Mouse (Mus musculus): ENCODE data around the gene Pdgfb.
A peak's percentile ranks its signal among the peaks of the same experiment; 100 is the strongest.

Pdgfb gene

GRCm38 (mm10) chr15:80008461-80008860 lies 6.3 kb downstream of the Pdgfb start:
- DNase-seq: no peak

GRCm38 (mm10) chr15:80006156-80006555 lies 8.6 kb downstream of the Pdgfb start:
- DNase-seq: no peak

- DNase-seq: no peak
These were observed 9.3 kb downstream of the Pdgfb start for GRCm38 (mm10) chr15:80005436-80005835.

GRCm38 (mm10) chr15:80004644-80005340 lies 10.0 kb downstream of the Pdgfb start:
- peak in 1 of 2 experiments; percentile 58 for DNase-seq

GRCm38 (mm10) chr15:80003581-80003980 lies 11.2 kb downstream of the Pdgfb start:
- no peak for DNase-seq

GRCm38 (mm10) chr15:80001601-80002000 lies 13.2 kb downstream of the Pdgfb start:
- DNase-seq: no peak

- no peak for DNase-seq
These were observed 14.1 kb downstream of the Pdgfb start for GRCm38 (mm10) chr15:80000694-80001093.

GRCm38 (mm10) chr15:79997988-79998387 lies 16.8 kb downstream of the Pdgfb start:
- DNase-seq: no peak

DNA sequence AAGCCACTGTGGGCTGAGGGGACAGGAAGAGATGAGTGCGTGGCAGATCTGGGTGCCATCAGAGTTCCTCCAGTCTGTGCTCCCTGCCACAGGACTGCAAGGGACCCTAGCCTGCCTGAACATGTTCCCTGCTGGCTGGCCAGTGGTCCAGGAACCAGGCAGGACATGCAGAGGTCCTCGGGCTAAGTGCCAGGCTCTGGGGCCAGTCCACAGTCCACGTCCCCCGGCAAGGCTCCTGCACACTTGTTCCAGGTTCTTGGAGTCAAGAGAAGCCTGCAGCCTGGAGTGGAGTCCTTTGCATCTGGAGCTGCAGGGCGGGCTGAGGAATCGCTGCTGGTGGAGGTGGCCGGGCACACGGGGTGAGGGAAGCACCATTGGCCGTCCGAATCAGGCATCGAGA lies 18.0 kb downstream of the Pdgfb start:
- DNase-seq: peak in 1 of 2 experiments; percentile 39

DNA sequence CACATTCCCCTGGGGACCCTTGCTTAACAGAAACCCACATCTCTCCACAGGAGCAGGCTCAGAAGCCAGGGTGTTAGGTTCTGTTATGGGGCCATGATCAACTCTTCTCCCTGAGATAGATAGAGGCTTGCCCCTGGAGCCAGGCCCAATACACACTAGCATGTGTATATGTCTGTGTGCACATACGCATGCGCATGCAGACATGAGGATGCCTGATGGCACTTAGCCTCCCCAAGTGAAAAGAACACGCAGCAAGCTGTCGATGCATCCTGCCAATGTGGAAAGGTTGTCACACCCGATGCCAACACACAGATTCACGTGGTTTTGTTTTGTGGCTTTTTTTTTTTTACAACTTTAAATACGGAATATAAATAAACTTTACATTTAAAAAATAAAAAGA lies 19.2 kb downstream of the Pdgfb start:
- DNase-seq: no peak

GRCm38 (mm10) chr15:79994566-79994965 lies 20.2 kb downstream of the Pdgfb start:
- no peak for DNase-seq

GRCm38 (mm10) chr15:79986182-79986581 lies 28.6 kb downstream of the Pdgfb start:
- DNase-seq: no peak

GRCm38 (mm10) chr15:79985471-79985870 lies 29.3 kb downstream of the Pdgfb start:
- no peak for DNase-seq

DNA sequence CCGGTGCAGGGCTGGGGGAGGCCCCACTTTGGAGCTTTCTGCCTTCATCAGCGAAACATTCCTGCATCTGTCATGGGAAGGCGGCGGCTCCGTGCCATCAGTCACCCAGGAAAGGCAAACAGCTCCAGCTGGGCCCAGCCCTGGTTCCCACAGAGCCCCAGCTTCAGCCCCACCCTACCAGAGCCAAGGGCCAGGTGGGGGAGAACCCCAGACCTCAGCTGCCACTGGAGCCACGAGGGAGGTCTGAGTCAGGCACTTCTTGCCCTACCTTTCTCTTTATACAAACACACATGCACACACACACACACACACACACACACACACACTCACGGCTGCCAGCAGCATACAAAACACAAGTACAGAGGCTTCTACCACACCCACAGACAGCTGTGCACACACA lies 30.6 kb downstream of the Pdgfb start:
- peak; percentile 44 to 68 for DNase-seq

GRCm38 (mm10) chr15:79980716-79981115 lies 34.1 kb downstream of the Pdgfb start:
- DNase-seq: no peak

DNA sequence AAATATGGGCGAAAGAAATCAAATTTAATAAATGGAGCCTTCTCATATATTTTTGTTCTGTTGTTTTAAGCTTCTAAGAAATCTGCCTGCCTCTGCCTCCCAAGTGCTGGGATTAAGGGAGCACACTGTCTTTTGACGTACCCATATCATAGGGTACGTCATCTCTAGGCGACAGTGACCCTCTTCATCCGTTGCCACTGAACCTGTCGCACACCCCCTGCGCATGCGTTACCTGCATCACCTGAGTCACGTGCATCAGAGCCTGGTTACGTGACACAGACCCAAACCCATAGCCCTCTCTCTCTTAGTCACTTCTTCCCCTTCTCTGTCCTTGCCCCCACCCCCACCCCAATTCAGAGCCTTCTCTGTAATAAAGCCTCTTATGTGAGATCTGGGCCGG lies 42.6 kb downstream of the Pdgfb start:
- DNase-seq: no peak

GRCm38 (mm10) chr15:79970940-79971339 lies 43.8 kb downstream of the Pdgfb start, which contains the start of gene Cbx7:
Gene Cbx7 (minus strand): TSS chr15:79971119.
- DNase-seq: no peak

DNA sequence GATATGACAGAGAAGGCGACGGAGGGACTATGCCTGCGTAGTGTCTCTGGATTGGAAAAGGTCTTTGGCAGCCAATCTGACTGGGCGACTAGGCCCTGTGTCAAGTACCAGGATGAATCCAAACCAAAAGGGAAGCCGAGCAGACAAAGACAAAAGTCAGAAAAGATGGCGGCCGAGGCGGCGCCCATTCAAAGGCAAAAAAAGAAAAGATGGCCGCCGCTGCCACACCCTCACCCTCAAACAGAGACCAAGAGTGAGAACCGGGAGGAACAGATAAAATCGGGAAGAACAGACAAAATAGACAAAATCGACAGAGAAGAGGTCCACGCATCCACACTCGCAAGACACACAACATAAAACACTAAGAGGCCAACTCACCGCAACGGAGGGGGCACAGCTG lies 44.3 kb downstream of the Pdgfb start:
- DNase-seq: no peak

DNA sequence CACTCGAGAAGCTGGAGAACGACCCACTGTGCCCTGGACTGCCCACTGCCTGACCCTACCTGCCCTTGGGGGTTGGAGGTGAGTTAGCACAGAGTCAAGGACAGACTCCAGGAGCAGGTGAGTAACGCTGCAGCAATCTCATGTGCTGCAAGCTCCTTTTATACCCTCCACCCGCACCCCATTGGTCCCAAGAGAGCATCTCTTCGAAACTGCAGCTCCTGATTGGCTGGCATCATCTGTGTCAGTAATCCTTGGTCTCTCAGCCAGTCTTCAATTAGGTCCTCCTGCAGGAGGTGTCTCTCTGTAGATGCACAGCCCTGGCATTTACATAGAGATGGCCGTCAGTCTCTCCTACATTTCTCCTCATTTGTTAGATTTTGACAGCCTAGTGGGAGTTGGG lies 47.4 kb downstream of the Pdgfb start:
- no peak for DNase-seq

DNA sequence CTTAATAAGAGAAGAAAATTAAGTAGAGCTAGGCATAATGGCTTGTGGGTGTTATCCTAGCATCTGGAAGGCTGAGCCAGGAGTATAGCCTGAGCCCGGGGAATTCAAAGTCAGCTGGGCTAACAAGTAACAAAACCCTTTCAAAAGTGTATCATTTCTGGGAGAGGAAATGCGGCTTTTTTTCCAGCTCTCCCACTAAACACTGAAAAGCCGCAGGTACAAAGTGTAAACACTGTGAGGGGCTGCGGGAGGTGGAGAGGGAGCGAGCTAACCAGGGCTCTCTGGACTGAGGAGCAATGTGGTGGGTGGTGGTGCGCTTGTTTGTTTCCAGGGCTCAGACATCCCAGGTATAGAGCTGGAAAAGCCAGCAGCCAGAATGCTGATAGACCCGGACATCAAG lies 50.4 kb downstream of the Pdgfb start:
- DNase-seq: no peak

- no peak for DNase-seq
These were observed 52.1 kb downstream of the Pdgfb start for GRCm38 (mm10) chr15:79962661-79963060.

DNA sequence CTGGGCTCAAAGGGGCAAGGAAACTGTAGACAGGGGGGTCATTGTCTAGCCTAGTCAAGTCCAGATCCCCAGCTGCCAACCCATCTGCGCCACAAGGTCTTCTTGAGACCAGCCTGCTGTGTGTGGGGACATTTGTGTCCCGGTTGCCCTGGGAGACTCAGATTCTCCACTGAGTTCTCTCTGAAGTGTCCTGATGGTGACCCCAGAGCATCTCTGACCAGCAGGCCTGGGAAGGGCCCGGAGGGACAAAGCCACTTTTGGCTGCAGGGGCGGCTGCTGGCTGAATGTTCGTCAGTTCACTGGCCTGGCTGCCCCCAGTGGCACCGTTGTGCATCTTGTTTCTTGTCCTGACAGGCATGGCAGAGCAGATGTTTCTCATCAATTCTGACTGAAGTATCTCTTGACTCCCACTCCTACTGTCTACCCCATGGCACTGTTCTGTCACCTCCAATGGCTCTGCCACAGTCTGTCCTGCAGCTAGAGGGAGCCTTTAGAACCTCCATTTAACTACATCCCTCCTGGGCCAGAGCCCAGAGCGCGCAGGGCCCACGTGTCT lies 53.3 kb downstream of the Pdgfb start:
- DNase-seq: peak; percentile 39 to 66

- DNase-seq: no peak
These were observed 56.4 kb downstream of the Pdgfb start for GRCm38 (mm10) chr15:79958418-79958817.

GRCm38 (mm10) chr15:79956559-79956958 lies 58.2 kb downstream of the Pdgfb start:
- no peak for DNase-seq

DNA sequence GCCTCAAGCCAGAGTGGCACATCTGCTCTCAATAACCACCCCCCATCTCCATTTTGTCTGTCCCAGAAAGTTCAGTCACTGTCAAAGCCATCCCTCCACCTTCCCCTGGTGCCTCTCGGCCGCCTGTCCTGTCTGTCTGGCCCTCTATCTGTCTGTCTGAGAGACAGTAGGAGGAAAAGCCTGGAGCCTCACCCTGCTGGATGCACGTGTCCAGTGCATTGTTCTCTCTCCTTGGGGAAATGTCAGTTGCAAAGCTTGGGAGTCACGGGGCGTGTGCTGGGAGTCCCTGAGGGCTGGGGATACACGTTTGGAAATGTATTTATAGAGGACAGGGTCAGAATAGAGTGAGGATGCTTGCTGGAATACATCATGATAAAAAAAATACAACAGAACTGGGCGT lies 61.3 kb downstream of the Pdgfb start:
- DNase-seq: peak in 1 of 2 experiments; percentile 25

Data from kidney, postnatal 4 days (tissue).